Mouse (Mus musculus) heart, adult 2 months (tissue): ENCODE measurements around the gene Tenm4.

Experiments used
- CTCF ChIP-seq: fragments of 200-600 bp; IDR thresholded peaks from 2 replicates; pipeline ENCODE4 v1.8.1; 2022; ENCODE audit warnings: antibody characterized with exemption, mild to moderate bottlenecking, moderate library complexity
- POLR2A ChIP-seq: fragments of 200-500 bp; IDR thresholded peaks from 2 replicates; pipeline ENCODE4 v1.6.1; 2011; ENCODE audit warnings: mild to moderate bottlenecking, low read depth, low read length, control low read depth; ENCODE audit not compliant: insufficient read depth

DNA sequence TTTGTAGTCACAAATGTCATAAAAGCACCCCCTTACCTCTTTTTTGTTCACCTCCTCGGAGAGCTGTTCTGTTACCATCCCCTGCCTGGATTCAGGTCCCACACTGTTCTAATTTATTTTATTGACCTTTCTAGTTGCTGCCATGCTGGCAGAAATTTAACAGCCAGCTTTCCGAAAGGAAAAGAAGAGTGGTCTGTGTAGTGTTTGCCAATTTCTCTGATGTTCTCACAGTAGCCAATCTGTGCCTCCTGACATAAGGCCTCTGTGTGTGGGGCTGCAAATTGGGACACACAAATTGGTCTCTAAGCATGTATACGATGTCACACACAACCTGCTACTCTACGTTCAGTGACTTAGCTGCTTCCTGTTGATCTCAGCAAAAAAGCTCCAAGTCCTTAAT, 109.7 kb downstream of the Tenm4 start:
- no peak for TF ChIP-seq POLR2A
- no peak for TF ChIP-seq CTCF
